Mouse (Mus musculus) right cerebral cortex, adult 2 months (tissue): ENCODE data around the gene Slc25a22.
A peak's percentile ranks its signal among the peaks of the same experiment; 100 is the strongest.

ENCODE experiments used
- DNase-seq, 2 experiments: peaks; one replicate each; pipeline ENCODE4 v3.0.0; 2021 to 2022; ENCODE audit warnings: low spot score in 2 of 2

Slc25a22 gene

DNA sequence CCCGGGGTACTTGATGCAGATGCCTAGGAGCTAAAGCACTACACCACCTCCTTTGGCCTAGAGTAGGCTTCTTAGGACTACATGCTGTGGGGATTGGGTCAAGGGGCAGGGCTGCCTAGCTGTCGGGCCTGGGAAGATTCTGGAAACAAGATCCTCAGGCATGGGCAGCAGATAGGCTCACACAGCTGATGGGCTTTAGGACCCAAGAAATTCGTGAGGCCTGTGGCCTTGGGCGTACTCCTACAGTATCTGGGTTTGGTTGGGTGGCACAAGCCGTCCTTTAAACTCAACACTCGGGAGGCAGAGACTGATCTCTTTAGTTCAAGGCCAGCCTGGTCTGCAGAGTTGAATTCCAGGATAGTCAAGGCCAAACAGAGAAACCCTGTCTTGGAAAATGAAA is 34.5 kb upstream of the Slc25a22 start:
- no peak for DNase-seq

DNA sequence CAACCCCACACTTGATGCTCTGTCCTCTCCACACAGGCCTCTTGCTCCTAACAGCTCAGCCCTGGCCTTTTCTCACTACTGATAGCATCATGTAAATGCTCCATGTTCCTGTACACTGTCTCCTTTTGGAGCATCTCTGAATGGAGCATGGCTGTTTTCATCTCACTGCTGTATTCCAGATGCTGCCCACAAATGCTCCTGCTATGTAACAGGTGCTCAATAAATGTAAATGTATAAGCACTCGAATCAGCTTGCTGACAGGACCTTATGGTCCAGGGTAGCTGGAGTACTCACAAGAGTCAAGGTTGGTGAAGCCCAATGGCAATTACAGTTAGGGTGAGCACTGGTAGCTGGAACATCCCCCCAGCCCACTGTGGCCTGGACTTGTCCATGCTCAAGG is 33.5 kb upstream of the Slc25a22 start:
- DNase-seq: no peak

- no peak for DNase-seq
Observed at GRCm38 (mm10) chr7:141470637-141470944, 32.9 kb upstream of the Slc25a22 start.

- no peak for DNase-seq
Observed at GRCm38 (mm10) chr7:141469901-141470636, 32.4 kb upstream of the Slc25a22 start.

DNA sequence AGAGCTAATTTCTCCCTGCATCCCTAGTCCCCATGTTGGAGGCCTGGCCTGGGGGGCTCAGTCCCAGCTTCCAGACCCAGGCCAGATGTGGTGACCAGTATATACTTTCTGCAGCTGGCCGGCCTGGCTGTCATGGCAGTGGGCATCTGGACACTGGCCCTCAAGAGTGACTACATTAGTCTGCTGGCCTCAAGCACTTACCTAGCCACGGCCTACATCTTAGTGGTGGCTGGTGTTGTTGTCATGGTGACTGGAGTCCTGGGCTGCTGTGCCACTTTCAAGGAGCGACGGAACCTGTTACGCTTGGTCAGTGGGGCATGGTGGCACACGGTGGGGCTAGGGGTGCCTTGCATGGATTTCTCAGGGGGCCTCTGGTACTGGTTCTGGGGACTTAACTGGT is 31.7 kb upstream of the Slc25a22 start:
- DNase-seq: no peak

DNA sequence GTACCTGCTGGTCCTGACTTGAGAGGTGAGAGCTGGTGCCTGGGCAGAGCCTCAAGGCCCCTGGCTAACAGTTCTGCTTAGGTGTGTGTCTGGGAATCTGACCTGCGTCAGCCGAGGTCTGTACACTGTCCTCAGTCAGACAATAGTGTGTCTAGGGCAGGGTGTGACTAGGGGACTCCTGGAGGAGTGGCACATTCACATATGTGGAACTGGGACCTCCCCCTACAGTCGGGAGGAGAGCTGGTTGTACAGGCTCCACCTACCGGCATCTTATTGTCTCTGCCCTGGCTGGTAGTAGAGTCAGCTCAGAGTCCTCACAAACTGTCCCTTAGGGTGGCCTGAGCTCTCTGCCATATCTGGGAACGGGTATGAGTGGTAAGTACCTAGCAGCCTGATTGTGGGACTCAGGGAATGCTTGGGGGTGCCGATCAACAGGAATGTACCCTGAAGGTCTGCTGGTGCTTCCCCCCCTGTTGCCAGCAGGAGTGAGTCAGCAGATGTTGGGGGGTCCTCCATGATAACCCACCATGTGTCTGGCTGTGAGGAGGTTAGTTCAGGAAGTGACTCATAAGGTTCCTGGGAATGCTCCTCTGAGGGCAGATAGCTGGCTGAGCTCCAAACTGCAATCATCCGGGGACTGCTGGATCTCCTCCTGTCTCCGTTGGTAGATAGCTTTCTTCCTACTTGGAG is 31.0 kb upstream of the Slc25a22 start:
- DNase-seq: peak; percentile 62 to 67

GRCm38 (mm10) chr7:141468164-141468521 is 30.5 kb upstream of the Slc25a22 start:
- no peak for DNase-seq

- peak; percentile 67 to 69 for DNase-seq
Observed at GRCm38 (mm10) chr7:141467230-141468030, 29.7 kb upstream of the Slc25a22 start, which contains the start of gene Cd151. Gene Cd151, plus strand, starts transcription at chr7:141467392.

DNA sequence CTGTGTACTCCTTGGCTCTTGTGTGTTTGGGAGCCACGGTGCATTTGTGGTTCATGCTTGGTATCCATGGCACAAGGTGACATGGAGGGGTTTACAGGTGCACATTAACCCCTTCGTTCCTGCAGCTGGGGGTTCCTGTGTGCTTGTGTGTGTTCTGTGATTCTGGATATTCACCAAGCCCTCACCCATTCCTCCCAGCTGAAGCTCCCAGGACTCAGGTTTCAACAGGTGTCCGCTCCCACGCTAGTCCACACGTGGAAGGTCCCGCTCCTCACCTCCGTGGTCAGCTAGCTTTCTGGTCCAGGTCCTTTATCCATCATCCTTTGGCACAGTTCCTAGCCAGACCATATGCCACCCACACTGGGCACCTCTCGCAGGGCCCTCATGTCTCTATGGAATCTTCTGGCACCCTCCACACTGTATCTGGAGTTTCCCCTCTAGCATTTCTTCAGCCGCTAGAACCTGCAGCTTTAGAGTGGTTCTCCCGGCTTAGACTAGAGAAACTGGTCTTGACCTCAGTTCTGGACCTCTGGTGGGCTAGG is 29.0 kb upstream of the Slc25a22 start:
- no peak for DNase-seq

GRCm38 (mm10) chr7:141466045-141466394 is 28.3 kb upstream of the Slc25a22 start:
- DNase-seq: no peak

DNA sequence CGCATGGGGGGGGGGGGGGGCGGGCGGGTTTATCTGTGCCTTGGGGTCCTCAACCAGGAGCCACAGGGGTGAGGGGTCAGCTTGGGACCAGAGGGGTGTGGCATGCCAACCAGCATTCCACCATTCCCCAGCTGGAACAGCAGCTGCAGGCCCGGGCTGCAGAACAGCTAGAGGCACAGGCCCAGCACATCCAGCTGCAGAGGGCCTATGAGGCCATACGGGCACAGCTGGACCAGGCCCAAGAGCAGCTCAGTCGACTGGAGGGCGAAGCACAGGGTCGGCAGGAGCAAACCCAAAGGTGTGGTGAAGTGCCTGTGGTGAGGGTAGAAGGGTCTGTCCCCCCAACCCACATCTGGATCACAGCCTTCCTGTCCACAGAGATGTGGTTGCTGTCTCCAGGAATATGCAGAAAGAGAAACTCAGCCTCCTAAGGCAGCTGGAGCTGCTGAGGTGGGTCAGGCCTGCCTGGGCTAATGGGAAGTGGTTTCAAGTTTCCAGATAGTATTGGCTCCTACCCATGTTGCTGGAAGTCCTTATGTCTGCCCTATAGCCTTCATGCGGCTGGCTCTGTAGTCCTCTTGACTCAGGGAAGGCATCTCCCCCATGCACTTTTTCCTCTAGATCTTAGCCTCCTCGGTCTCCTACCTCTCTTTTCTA is 27.8 kb upstream of the Slc25a22 start:
- DNase-seq: no peak

- no peak for DNase-seq
Observed at GRCm38 (mm10) chr7:141464603-141465201, 27.0 kb upstream of the Slc25a22 start.

- DNase-seq: no peak
Observed at GRCm38 (mm10) chr7:141463824-141464602, 26.3 kb upstream of the Slc25a22 start.

DNA sequence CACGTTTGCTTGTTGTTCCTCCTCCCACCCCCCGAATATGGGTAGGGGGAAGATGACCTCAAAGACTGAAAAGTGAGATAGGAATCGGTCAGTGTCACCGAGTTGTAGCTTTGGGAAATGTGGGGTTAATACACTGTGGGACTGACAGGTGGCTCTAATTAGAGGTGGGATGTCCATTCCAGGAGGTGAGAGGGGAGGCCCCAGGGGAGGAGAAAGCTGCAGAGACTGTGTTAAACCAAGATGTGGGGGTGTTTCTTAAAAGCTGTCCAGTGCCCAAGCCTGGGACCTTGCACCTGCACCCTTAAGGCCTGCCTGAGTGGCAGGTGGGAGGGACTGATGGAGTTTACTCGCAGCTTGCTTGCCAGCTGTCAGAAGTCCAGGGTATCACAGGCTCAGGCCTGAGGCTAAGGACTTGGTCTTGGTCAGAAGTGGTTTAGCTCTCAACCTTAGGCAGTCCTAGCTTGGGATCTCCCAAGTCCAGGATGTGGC is 24.7 kb upstream of the Slc25a22 start:
- DNase-seq: no peak

GRCm38 (mm10) chr7:141461521-141462332 is 24.0 kb upstream of the Slc25a22 start:
- DNase-seq: no peak

GRCm38 (mm10) chr7:141460391-141461113 is 22.9 kb upstream of the Slc25a22 start, which contains the start of gene Cracr2b:
Gene Cracr2b, plus strand, starts transcription at chr7:141461094.
- no peak for DNase-seq

GRCm38 (mm10) chr7:141460001-141460390 is 22.3 kb upstream of the Slc25a22 start:
- no peak for DNase-seq

GRCm38 (mm10) chr7:141459301-141459711 is 21.6 kb upstream of the Slc25a22 start:
- no peak for DNase-seq

DNA sequence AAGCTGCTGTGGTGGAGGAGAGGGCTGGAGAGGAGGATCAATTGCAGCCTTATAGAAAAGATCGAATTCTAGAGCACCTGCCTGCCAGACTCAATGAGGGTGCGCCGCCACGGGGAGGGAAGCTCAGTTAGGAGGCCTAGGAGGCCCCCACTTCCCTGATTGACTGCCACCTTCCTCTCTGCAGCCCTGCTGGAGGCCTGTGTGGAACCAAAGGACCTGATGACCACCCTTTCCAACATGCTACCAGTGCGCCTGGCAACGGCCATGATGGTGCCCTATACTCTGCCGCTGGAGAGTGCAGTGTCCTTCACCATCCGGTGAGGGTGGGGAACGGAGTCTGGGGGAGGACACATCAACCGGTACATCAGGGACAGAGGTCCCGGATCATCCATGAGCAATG is 21.0 kb upstream of the Slc25a22 start:
- DNase-seq: no peak
